Mouse (Mus musculus) cerebellum, adult (tissue): ENCODE measurements around the gene 1600012H06Rik.
"Not testable (repeated sequence)": the region's sequence is repeated elsewhere in the genome, so short reads cannot be mapped to it uniquely, and the experiment has no call there.

Experiments used
- ATAC-seq: cut with Nextera tagmentation; 2 replicates; pipeline ENCODE4 v1.9.2; 2017; ENCODE audit warnings: mild to moderate bottlenecking, moderate library complexity, mixed read lengths; ENCODE audit not compliant: insufficient number of reproducible peaks, low FRiP score, low TSS enrichment

Gene 1600012H06Rik

DNA sequence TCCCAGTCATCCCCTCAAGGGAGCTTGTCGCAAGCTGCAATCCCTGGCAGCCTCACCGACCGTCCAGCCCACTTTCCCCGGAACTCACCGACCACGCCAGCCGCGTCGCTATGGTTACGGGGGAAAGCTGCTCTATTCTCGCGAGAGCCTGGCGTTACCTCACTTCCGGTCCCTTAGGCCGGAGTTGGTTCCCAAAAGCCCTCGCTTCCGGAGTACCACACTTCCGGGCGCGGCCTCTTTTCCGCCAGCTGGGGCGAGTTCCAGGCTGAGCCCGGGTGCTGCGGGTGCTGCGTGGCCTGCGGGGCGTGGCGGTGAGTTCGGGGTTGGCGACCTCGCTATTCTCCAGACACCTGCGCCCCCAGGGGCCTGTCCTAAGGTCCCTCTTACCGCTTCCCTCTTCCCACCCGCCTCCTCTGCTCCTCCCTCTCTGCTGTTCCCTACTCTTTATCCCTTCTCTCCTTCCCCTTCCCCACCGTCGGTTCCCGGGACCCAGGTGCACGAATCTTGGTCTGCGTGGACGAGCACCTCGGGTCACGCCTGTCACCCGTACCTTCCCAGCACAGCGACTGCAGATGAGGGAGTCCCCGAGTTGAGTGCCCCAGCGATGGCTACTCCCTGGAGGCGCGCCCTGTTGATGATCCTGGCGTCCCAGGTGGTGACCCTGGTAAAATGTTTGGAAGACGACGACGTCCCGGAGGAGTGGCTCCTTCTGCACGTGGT is at the start of gene 1600012H06Rik, which contains the start of gene Wdr27:
1600012H06Rik (plus strand) TSS at position 176 of the 720 bp plus-strand sequence.
Wdr27 (minus strand) TSS at position 150 of the 720 bp plus-strand sequence.
- ATAC-seq: peak; percentile 99

DNA sequence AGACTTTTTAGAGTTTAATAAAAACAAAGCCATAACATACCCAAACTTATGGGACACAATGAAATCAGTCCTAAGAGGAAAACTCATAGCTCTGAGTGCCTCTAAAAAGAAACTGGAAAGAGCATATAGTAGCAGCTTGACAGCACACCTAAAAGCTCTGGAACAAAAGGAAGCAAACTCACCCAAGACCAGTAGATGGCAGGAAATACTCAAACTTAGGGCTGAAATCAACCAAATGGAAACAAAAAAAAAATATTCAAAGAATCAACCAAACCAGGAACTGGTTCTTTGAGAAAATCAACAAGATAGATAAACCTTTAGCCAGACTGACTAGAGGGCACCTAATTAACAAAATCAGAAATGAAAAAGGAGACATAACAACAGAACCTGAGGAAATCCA is 47.9 kb upstream of the 1600012H06Rik start:
- ATAC-seq: not testable (repeated sequence)

DNA sequence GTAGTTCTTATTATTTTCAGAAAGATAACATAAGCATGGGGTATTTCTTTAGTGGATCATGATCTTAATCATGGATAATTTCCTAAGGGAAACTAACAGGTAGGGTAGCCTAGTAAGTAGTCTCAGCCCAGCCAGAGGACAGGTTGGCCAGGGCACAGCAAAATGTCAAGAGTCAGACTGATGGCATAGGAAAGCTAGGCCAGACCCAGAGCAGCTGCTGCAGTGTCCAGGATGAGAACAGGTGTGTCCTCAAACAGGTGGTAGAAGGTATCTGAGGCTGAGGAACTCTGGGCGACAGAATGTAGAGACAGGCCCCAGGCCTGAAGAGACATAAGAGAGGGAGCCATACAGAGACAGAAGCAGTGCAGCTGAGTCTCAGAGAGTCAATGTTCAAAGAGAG is 44.0 kb upstream of the 1600012H06Rik start:
- no peak for ATAC-seq

DNA sequence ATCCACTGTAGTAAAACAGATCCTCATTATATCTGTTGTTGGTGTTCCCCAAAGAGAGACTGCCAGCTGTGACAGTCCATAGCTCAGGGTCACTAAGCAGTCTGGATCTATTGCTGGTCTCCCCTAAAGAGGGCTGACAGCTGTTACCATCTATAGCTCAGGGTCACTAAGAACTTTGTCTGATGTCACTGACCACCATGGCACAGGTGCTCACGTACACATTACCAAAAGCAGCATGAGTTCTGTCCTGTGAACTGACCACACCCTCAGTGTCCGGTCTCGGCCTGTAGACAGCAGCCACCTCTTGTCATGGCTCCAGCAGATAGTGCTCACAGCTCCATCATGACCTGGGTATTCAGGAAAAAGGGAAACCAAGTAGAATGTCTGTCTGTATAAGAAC is 39.8 kb upstream of the 1600012H06Rik start:
- ATAC-seq: no peak

DNA sequence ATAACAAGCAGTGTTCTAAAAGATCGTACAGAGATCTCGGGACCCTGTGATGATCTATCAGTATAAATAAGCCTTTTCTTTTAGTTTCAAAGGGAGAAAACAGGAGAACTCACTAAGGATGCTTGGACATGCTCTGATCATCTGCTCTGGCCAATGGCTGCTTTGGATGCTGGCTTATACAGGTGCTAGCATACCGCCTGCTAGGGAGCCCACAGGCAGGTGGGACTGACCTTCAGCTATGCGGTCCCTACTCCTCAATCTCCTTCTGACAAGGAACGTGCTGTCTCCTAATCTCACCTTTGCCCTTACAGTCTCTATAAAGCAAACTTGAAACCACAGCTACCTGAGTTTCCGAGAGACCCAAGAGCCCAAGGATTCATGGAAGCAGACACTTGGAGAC is 38.8 kb upstream of the 1600012H06Rik start:
- ATAC-seq: no peak

DNA sequence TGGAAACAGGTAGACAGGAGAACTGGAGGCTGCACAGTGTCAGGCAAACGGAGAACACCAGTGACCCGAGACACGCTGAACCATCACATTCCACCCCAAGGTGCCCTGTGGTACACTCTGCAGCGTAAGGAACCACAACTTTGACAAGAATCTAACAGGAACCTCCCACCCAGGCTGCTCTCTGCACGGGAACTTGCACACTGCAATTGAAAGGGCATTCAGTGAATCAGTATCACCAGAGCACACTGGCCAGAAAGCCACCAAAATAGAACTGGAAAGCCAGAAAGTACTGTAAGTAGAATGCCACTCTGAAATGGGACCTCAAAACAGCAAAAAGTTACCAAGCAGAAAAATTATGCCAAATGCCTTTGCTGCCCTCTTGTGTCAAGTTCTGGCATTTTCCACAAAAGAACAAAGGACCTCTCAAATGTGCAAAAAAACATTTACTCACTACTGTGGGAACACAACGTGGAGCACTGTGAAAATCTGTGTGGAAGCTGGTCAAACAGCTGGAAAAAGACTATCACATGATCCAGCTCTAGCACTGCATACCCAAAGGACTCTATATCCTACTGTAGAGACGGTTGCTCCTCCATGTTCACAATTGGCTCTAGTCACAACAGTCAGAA is 38.2 kb upstream of the 1600012H06Rik start:
- no peak for ATAC-seq

DNA sequence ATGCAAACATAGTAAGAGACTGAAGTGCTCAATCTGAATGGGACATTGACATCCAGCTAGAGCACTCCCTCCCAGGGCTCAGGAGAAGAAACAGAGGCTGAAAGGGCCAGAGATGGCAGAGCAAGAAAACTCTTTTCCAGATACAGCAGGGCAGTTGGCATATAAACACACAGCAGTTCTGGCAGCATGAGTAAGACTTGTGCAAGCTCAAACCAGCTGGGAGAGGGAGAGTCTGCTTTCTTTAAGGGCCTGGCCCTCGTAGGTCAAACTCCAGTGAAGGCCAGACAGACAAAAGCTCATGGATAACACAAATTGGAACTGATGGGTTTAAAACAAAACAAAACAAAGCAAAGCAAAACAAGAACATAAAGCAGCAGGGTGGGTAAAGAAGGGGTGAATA is 36.4 kb upstream of the 1600012H06Rik start:
- no peak for ATAC-seq

DNA sequence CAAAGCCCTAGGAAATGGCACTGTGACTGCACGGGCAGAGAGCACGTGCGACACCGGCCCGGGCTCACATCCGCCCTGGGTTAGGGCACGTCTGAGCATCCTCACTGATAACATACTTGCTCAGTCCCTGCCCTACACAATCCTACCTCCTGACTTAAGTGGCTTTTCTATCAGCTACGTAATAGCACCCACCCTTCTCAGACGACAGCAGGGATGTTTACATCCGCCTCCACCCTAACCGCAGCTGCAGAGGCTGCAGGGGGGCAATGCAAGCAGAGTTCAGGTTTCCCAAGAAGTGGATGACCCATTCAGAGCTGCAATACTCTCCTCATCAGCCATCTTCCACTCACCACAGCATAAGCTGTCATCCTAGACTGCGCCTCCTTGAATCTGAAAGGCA is 35.8 kb upstream of the 1600012H06Rik start:
- ATAC-seq: no peak

DNA sequence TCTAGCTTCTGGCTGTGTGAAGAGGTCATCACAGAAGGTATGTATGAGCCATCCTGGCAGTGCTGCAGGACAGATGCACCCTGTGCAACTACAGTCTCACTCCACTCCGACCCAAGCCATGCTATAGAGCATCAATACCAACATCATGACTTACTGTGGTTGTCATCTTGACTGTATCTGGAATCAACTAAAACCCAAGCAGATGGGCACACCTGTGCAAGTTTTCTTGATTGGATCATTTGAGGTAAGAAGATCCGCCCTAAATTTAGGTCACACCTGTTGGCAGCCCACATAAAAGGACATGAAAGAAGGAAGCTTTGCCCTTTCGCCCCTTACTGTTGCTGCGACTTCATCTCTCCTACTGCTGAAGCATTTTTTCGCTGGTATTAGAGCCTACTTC is 33.7 kb upstream of the 1600012H06Rik start:
- ATAC-seq: no peak

DNA sequence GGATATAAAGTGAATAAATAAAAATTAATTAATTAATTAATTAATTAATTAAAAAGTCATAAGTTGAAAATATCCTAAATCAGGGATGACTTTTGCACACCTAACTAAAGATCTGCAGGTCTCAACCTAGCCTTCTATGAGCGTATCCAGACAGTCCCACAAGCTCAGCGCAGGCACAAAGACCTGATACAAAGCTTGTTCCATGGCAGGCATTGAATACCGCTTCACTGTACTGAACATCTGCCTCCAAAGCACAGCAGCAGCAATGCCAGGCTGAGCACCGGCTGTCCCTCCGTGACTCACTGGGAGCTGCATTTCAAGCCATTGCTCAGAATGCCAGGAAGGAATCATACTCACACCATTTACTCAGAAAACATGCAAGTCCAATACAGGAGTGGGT is 32.2 kb upstream of the 1600012H06Rik start:
- no peak for ATAC-seq

DNA sequence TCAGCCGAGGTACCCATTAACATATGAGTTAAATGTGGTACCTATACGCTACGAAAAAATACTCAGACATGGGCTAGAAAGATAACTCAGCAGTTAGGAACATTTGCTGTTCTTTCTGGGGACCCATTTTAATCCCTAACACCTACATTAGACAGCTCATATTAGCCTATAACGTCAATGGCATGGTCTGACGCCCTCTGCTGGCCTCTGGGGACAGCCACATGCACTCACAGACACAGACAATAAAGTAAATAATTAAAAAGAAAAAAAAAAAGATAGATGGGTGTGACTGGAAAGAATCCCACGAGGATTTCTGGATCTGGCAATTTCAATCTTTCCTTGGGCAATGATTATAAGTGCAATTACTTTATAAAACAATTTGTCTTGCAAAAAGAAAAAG is 30.6 kb upstream of the 1600012H06Rik start:
- no peak for ATAC-seq

DNA sequence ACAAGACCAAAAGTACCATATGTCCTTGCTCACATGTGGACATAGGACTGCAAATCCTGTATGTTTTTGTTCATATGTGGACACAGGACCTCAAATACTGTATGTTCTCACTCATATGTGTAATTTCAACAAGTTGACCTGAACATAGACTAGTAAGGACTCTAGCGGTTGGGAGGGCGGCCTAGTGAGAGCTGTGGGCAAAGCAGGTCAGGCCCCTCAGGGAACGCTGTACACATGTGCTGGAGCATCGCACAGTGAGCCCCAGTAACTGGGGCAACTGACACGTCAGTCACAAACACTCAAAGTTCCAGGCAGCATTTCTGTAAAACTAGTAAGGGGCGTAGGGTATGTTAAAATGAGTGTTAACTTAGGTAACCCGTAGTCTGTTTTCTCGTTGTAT is 30.0 kb upstream of the 1600012H06Rik start:
- no peak for ATAC-seq

DNA sequence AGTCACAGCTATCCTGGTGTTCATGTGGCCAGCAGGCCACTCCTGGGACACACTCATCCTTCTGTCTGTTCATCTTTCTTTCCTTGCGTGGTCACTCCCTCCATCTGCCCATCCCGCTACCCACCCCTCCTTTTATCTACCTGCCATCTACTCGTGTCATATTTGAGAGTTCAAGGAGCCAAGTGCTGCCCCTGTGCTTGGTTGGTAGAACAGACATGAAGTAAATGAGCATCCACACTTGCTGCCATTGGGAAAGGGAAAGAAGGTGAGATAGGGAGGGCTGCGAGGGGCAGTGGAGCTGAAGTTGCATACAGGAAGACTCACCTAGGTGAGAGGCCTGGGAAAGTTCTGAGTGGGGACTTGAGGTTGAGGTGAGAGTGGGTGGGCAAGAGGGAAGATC is 28.6 kb upstream of the 1600012H06Rik start:
- no peak for ATAC-seq

DNA sequence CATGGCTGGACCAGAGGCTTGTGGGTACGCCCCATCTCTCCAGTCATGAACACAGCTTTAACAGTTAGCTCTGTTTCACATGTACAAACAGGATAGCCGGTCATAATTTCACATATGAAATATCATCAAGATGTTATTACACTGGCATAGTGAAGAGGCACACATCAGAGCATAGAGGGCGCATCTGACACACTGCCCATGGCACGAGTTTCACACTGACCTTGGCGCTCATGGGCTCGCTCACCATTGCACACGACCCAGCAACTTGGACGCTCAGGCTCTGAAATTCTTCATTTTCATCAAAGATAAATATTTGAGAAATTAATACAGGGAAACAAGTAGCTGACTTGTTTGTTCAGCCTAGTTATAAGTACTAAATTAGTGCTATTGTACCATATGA is 25.1 kb upstream of the 1600012H06Rik start:
- ATAC-seq: no peak

DNA sequence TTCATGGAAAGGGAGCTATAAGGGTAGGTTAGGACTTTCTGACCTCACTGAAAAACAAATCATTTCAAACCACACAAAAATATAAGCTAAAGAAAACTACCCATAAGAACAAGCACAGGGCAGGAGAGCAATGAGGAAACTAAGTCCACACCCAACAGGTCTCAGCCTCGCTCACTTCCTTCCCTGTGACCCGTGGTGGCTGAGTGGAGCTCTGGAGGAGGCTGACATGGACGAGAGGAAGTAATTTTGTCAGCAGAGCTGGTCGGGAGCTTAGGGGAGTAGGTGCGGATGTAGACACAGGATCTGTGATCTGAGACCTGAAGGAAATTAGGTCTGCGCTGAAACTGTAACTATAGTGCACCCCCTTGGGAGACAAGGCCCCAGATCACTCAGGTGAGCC is 21.4 kb upstream of the 1600012H06Rik start:
- ATAC-seq: no peak

DNA sequence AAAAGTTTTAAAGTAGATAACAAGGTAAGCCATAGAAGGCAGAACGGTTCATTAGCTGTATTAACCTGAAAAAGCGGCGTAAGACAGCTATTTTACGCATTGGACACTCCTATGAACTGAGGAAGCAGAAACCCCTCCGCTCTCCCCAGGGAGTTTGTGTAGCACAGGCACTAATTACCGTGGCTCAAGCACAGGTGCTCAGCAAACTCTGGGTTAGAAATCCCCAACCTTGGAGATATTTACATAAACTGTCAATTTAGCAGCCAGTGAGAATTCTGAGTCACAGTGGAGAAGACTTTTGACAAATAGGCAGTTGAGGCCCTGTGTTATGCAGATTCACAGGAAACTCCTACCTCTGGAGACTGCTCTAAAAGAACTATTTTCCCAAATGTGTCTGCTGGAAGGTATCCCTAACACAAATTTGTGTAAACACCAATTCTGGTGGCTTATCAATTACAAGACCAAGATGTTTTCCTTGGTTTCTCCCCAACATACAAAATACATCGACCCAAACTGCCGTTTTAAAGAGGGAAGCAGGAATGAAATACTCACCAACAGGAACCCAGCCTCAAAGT is 15.3 kb upstream of the 1600012H06Rik start:
- ATAC-seq: no peak

DNA sequence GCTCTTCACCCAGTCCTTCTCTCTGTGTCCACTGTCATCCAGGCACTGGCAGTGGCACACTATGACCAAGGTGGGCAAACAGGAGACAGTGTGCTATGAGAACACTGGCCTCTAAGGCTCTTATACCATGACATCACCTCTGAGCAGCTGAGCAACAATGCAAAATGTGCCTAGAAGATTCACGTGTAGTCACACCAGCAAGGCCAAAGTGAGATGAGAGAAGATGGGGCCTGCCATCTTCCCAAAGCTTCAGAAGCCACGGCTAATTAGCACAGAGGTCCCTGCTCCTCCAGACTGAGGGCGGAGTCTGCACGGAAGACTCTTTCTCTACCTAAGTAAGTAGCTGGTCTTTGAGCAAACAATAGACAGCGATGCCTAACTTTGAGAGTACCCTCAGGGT is 14.4 kb upstream of the 1600012H06Rik start:
- ATAC-seq: no peak

DNA sequence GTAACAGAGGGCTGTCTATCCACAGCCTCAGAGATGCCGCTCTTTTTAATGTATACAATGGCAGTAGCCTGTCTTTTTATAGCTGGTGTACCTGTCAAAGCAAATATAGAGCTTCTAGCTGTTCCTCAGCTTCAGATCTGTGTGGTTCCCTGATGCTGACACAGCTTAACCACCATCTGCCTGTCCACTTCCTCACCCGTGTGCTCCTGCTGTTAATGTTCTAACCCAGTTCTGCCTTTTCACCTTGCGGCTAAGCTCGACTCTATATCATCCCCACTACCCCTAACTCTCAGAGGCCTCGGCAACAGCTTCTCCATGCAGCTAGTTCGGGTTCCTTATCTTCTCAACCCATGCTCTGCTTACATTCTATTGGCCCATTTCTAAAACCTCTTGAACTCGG is 12.3 kb upstream of the 1600012H06Rik start:
- no peak for ATAC-seq

DNA sequence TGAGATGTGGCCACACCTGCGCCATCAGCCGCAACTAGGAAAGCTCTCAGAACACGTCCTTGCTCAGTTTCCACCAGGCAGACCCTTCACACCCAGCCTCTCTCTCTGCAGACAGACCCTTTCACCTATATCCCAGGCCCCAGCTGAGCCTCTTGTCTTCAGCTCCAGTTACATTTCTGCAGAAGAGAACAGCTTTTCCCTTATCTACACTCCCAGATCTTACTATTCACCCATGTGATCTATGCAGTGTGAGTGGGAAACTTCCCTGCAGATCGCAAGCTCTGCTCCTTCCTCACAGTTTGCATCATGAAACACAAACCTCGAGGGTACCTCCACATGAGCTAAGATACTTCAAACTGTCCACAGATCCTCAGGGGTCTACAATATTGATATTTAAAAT is 11.5 kb upstream of the 1600012H06Rik start:
- no peak for ATAC-seq

DNA sequence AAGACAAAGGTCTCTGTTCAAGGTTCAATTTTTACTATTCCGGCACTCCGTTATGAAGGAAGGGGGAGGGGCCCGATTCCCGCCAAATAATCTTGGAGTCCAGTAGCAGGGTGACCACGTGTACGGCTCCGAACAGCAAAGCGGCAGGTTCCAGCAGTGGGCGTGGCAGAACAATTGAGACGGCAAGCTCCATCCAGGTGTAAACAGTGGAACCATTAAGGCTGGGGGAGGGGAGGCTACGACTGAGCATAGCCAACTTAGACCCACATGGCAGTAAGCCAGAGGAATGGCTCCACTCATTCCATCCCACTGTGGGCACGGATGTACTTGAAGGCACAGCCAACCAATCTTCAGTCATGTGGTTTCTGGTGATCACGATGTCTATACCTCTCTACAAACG is 7.7 kb upstream of the 1600012H06Rik start:
- ATAC-seq: not testable (repeated sequence)

DNA sequence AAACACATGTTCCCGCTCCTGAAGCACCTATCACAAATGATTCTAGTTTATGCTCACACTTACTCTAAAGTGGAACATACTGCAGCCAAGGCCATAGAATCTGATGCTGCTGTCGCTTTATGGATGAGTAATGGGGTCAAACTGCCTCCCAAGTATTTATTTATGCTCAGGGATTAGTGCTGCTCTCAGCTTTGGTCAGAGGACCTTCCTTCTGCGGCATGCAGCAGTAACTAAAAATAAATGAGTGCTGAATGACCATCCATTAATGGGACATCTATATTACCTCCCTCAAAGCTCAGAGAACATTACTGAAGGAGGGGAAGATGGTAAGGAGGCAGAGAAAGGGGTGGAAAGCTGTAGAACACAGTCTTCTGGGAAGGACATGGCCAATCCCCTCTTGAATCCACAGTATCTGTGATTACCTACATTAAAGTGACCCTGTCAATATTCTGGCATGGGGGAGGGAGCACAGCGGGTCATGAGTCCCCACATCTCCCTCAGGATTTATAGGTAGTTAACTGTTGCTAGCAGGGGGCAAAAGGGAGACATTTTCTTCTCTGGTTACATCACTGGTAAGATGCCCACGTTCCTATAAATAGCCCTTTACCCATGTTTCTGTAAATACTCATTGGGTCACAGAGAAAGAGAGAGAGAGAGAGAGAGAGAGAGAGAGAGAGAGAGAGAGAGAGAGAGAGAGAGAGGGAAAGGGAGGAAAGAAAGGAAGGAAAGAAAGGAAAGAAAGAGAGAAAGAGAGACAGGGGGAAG is 7.0 kb upstream of the 1600012H06Rik start:
- ATAC-seq: no peak
